Mouse (Mus musculus): ENCODE measurements around the gene Cct4.

GRCm38 (mm10) chr11:23047252-23047651 lies 56.9 kb downstream of the Cct4 start:
- no peak for TF ChIP-seq CTCF (conservative IDR thresholded peaks at IDR 0.05 in 1 of 2, IDR thresholded peaks at IDR 0.05 in 1 of 2; ENCODE audit: low read depth in 2 of 2, low read length in 2 of 2)
- TF ChIP-seq BHLHE40 (IDR thresholded peaks at IDR 0.05; ENCODE audit: low read depth, low read length): no peak
